Mouse (Mus musculus): Measurements from ENCODE around the gene Selenok.

DNA sequence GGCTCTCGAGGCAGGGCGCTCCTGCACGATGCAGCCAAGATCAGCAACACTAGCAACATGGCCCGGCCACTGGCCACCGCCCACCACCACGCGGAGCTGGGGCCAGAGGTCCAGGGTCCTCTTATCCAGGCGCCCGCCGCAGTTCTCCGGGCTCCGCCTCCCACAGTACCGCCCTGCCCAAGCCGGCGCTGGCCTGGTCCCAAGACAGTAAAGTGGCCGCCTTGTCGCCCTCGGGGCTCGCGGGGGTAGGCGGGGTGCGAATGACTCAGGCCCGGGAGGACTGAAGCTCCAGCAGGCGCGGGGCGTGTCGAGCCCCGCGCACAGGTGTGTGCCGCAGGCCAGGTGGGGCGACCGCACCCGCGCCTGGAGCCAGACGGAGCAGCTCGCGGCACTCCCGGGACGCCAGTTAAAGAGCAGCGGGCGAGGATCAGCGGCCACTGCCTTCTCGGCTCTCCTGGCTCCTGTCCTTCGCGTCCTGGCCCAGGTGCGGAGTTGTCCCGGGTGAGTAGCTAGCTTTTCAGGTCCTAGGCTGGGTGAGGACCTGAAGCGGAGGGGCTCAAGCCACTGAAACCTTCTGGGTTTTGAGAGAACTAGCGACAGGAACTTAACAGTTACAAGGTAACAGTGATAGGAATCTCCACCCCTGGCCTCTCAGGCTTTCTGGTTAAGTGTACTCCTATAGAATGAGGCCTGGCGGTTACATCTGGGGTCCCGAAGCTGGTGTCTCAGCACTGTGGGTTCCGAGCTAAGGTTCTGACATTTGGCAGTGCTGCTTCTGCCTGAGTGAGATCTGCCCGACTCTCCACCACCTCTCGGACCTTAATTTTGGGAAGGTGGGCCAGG is 40.8 kb downstream of the Selenok start, which contains the start of the genes Il17rb and Chdh:
- no peak for TF ChIP-seq CTCF (conservative IDR thresholded peaks at IDR 0.05; ENCODE audit: insufficient read depth, insufficient read length, low read depth, low read length)
- no peak for TF ChIP-seq POLR2A (IDR thresholded peaks at IDR 0.05; ENCODE audit: low read depth, low read length)
